Mouse (Mus musculus) bone marrow macrophage, adult 2 months (primary cell): ENCODE measurements around the gene Deaf1. TPM values are rescaled to one million over a fixed set of nuclear protein-coding genes. Genes with fewer than 3 reads are reported as not detected.
A peak's percentile ranks its signal among the peaks of the same experiment; 100 is the strongest.
"Not testable (repeated sequence)": the region's sequence is repeated elsewhere in the genome, so short reads cannot be mapped to it uniquely, and the experiment has no call there.

Source experiments
- H3K27ac ChIP-seq: 2 replicates; pipeline ENCODE4 v1.5.1; 2012; ENCODE audit warnings: low read depth, low read length; ENCODE audit not compliant: insufficient read depth
- H3K4me1 ChIP-seq: 2 replicates; pipeline ENCODE4 v1.6.1; 2012; ENCODE audit warnings: low read length; ENCODE audit not compliant: control insufficient read depth, insufficient read depth
- H3K4me3 ChIP-seq: 2 replicates; pipeline ENCODE4 v1.5.1; 2012; ENCODE audit warnings: mild to moderate bottlenecking, low read length, moderate library complexity; ENCODE audit not compliant: insufficient read depth
- CTCF ChIP-seq: IDR thresholded peaks from 2 replicates; pipeline ENCODE4 v1.5.1; 2012; ENCODE audit warnings: low read depth, mild to moderate bottlenecking, low read length, moderate library complexity
- POLR2A ChIP-seq: IDR thresholded peaks from 2 replicates; pipeline ENCODE4 v1.6.1; 2012; ENCODE audit warnings: mild to moderate bottlenecking, low read depth, low read length, borderline replicate concordance
- polyA plus RNA-seq: library from polyadenylated mRNA; stranded (reverse); fragments of >200 nt; gene quantifications from 2 replicates; pipeline ENCODE4 v1.2.4, GENCODE M21; 2012; ENCODE audit not compliant: missing spikeins, insufficient read depth, insufficient read length

Deaf1 gene
- polyA plus RNA-seq, 1 experiment = 37.4 TPM

DNA sequence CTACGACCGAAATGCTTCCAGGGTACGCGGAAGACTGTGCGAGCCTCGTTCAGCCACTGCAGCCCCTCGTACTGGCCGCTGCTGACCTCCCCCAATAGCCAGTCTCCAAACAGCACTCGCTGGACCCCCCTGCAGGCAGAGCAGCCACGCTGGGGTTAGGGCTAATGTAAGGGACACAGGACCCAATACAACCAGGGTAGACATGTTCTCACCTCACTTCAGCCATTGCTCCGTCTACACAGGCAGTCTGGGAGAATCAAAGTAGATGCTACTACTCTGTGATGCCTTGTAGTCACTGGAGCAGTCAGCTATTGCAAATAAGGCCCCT lies 62.1 kb downstream of the Deaf1 start:
- Histone ChIP-seq H3K4me1 (peaks cover 23% of the 10 kb centered on the region), H3K27ac (no peak overlapping the region), H3K4me3 (peak overlapping the region; percentile 78)
- TF ChIP-seq CTCF (no peak), POLR2A (no peak)

DNA sequence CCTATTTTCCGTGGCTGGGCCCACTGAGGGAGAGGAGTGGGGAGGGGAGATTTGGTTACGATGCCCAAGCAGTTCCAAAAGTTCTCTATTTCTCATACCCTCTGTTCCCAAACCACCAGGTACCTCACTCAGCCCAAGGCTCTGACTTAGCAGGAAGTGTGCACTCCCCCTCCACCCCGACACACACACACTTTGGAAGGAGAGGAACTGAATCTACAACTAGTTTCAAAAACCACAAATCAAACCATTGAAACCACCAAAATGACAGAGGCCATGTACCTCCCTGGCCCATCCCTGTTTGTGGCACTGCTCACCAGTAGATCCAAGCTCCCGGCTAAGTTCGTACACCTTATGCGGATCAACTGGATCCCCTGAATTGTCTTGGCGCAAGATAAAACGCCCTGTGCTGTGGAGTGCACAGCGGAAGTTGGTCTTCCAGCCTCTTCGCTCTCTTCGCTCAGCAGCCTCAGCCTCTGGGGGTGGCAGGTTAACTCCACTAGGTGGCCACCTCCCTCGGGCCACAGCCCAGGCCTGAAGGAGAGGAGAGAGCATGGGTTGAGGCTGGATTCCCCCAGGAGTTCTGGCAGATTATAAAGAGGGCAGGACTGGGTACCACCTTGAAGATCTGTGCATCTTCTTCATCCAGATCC lies 62.6 kb downstream of the Deaf1 start:
- Histone ChIP-seq H3K4me1 (peaks cover 23% of the 10 kb centered on the region), H3K4me3 (peak overlapping the region; percentile 78), H3K27ac (no peak overlapping the region)
- no peak for TF ChIP-seq POLR2A
- peak; percentile 35 for TF ChIP-seq CTCF

DNA sequence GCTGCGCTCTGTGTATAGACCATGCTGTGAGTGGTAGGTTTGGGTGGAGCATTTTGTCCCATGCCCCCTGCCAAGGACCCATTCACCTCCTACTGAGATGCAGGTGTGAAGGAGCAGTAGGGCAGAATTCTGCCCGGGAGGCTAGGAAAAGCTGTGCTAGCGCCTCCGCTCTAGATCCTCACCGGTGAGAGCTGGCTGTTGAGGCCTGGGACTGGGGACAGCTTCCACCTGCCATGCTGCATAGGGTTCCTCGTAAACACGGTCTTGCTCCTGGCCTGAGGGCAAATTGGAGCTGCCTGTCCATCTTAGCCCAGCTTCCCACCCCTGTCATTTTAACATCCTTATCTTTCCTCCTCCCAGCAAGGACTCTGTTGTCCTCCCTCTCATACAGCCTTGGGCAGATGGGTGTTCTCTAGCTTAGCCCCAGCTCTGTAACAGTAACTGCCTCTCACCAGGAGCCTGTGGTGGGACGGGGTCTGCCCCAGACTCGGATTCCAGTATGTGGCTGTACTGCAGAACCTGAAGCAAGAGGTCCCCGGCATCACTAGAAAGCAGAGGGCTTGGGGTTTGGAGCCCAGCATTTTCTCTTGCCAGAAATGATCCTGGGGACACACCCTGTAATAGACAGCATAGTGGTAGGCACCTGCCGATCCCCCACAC lies 63.3 kb downstream of the Deaf1 start:
- Histone ChIP-seq H3K27ac (no peak overlapping the region), H3K4me1 (peaks cover 18% of the 10 kb centered on the region), H3K4me3 (no peak overlapping the region)
- TF ChIP-seq CTCF = no peak

DNA sequence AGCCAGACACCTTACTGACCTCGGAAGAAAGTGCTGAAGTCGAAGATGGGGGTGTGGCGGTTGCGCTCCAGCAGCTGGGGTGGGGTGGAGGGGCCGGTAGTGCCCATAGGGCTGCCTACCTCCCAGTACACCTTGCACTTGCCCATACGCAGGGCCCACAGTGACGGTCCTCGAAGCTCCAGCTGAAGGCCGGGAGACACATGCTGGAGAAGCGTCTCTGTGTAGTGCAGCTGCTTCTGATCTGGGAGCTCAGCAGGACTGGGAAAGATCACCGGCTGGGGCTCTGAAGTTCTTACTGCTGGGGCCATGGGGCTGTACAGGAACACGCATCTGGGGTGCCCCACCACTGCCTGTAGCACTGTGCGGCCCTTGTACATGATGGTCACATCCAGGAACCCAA lies 63.9 kb downstream of the Deaf1 start:
- no peak for TF ChIP-seq POLR2A
- no peak for TF ChIP-seq CTCF
- H3K4me3 ChIP-seq = no peak overlapping the region
- H3K4me1 ChIP-seq = peaks cover 17% of the 10 kb centered on the region
- no peak overlapping the region for H3K27ac ChIP-seq

DNA sequence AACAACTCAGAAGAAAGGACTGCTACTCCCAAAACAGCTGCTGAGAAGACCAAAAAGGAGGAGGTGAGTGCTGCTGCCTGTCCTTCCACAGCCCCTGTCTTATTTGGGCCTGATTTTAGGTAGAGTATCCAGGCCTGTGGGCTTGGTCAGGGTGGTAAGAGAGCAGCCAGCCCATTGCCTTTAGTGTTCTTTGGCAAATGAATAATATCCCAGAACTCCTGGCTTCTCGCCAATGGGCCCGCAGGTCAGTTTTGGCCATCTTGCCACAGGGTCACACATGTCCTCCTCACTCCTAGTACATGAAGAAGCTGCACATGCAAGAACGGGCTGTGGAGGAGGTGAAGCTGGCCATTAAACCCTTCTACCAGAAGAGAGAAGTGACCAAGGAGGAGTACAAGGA lies 66.0 kb downstream of the Deaf1 start:
- TF ChIP-seq POLR2A (no peak), CTCF (no peak)
- no peak overlapping the region for H3K4me3 ChIP-seq

DNA sequence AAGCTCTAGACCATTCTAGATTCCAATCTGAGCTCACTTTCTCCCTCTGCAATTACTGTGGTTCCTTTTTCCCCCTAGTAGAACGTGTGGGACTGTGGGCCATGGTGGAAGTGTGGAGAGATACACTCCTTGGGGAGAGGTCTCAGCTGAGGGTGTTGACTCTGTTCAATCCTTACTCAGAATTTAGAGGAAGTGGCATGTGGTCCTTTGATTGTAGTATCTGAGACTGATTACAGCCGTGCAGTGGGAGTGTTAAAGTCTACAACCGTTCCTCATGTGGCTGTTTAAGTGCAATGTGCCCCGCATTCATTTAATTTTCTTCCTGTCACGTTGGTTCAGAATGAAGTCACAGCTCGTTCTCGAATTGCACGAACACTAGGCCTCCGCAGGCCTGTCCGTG lies 71.3 kb downstream of the Deaf1 start:
- Histone ChIP-seq H3K4me3 (no peak overlapping the region), H3K4me1 (no peaks in the 10 kb centered on the region), H3K27ac (no peak overlapping the region)
- TF ChIP-seq CTCF (no peak), POLR2A (no peak)

More for the DNA sequence above, 66.0 kb downstream of the Deaf1 start:
- Histone ChIP-seq H3K4me1 (peaks cover 9% of the 10 kb centered on the region), H3K27ac (no peak overlapping the region)

DNA sequence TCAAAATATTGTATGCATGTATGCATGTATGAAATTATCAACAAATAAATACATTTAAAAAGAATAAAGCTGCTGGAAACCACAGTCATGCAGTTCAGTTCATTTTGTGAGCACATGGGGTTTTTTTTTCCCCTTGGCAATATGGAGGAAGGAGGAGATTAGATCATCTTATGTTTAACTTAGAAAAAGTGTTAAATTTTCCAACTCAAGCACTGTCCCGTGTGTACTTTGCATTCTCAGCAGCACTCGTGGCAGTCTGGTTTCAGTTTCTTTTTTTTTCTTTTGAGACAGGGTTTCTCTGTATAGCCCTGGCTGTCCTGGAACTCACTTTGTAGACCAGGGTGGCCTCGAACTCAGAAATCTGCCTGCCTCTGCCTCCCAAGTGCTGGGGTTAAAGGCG lies 77.0 kb downstream of the Deaf1 start:
- H3K27ac ChIP-seq, H3K4me3 ChIP-seq, H3K4me1 ChIP-seq: not testable (repeated sequence)

Other genes with a start within 250 kb of the Deaf1 start
- not detected in 2 replicates for gene Pkp3, start 249.5 kb downstream of the Deaf1 start, polyA plus RNA-seq
- gene Sigirr, start 227.1 kb downstream of the Deaf1 start, polyA plus RNA-seq = 1.6 and 3.9 TPM in 2 replicates
- gene Ano9, start 209.9 kb downstream of the Deaf1 start, polyA plus RNA-seq = not detected in 2 replicates
- gene Ptdss2, start 205.3 kb downstream of the Deaf1 start, polyA plus RNA-seq = 20.7 and 21.5 TPM in 2 replicates
- 131 and 141 TPM in 2 replicates for gene Rnh1, start 154.8 kb downstream of the Deaf1 start, polyA plus RNA-seq
- 29.7 and 36.1 TPM in 2 replicates for gene Hras, start 133.7 kb downstream of the Deaf1 start, polyA plus RNA-seq
- gene Lrrc56, start 133.5 kb downstream of the Deaf1 start, polyA plus RNA-seq = 3.4 and 4.1 TPM in 2 replicates
- 0.88 TPM in 1 of 2 replicates, not detected in the other for gene Lmntd2, start 113.6 kb downstream of the Deaf1 start, polyA plus RNA-seq
- 3.5 and 3.9 TPM in 2 replicates for gene Rassf7, start 111.8 kb downstream of the Deaf1 start, polyA plus RNA-seq
- gene Phrf1, start 98.9 kb downstream of the Deaf1 start, polyA plus RNA-seq = 36.2 and 45.2 TPM in 2 replicates
- 164 and 168 TPM in 2 replicates for gene Irf7, start 61.2 kb downstream of the Deaf1 start, polyA plus RNA-seq
- not detected in 2 replicates for gene Cdhr5, start 50.9 kb downstream of the Deaf1 start, polyA plus RNA-seq
- not detected in 2 replicates for gene Sct, start 48.6 kb downstream of the Deaf1 start, polyA plus RNA-seq
- gene Drd4, start 35.7 kb downstream of the Deaf1 start, polyA plus RNA-seq = not detected in 2 replicates
- gene Tmem80, start within 50 bp of the Deaf1 start, polyA plus RNA-seq = 29.8 and 37.8 TPM in 2 replicates
- gene Eps8l2, start 11.2 kb upstream of the Deaf1 start, polyA plus RNA-seq = not detected in 2 replicates
- gene Taldo1, start 64.5 kb upstream of the Deaf1 start, polyA plus RNA-seq = 422 and 438 TPM in 2 replicates
- gene Gatd1, start 86.4 kb upstream of the Deaf1 start, polyA plus RNA-seq = 45.8 and 50.5 TPM in 2 replicates
- not detected in 2 replicates for gene Cend1, start 101.8 kb upstream of the Deaf1 start, polyA plus RNA-seq
- gene Slc25a22, start 110.2 kb upstream of the Deaf1 start, polyA plus RNA-seq = 21.4 and 24.8 TPM in 2 replicates
- 4.0 and 5.6 TPM in 2 replicates for gene Pidd1, start 116.3 kb upstream of the Deaf1 start, polyA plus RNA-seq
- gene Rplp2, start 119.7 kb upstream of the Deaf1 start, polyA plus RNA-seq = 2,115 and 2,403 TPM in 2 replicates
- 92.9 and 94.0 TPM in 2 replicates for gene Pnpla2, start 127.5 kb upstream of the Deaf1 start, polyA plus RNA-seq
- 66.8 and 69.6 TPM in 2 replicates for gene Cracr2b, start 133.4 kb upstream of the Deaf1 start, polyA plus RNA-seq
- gene Cd151, start 139.7 kb upstream of the Deaf1 start, polyA plus RNA-seq = 49.5 and 57.9 TPM in 2 replicates
- gene Polr2l, start 147.4 kb upstream of the Deaf1 start, polyA plus RNA-seq = 4.8 and 5.0 TPM in 2 replicates
- 99.8 and 102 TPM in 2 replicates for gene Tspan4, start 147.6 kb upstream of the Deaf1 start, polyA plus RNA-seq
- gene Chid1, start 212.2 kb upstream of the Deaf1 start, polyA plus RNA-seq = 16.3 TPM in 2 replicates
- gene Ap2a2, start 234.5 kb upstream of the Deaf1 start, polyA plus RNA-seq = 103 and 114 TPM in 2 replicates